Mouse (Mus musculus) limb, embryonic 14.5 days (tissue): ENCODE data around the gene Ddx28. TPM values are rescaled to one million over a fixed set of nuclear protein-coding genes. Genes with fewer than 3 reads are reported as not detected.

Experiments
- ATAC-seq: fragments of 200-750 bp; cut with Nextera tagmentation; 2 replicates; pipeline ENCODE4 v1.8.0; 2017; ENCODE audit warnings: low read depth, moderate number of reproducible peaks, moderate TSS enrichment; ENCODE audit not compliant: low FRiP score
- DNase-seq: peaks from one replicate; pipeline ENCODE4 v3.0.0-alpha.2; 2015; ENCODE audit warnings: low spot score
- H3K27ac ChIP-seq: fragments of 300-500 bp; sonication (generic); replicated peaks from 2 replicates; pipeline ENCODE4 v1.5.1; 2014; ENCODE audit warnings: low read depth, mild to moderate bottlenecking, low read length, moderate library complexity, mixed read lengths
- H3K27me3 ChIP-seq: fragments of 300-500 bp; sonication (generic); 2 replicates; pipeline ENCODE4 v1.6.1; 2014; ENCODE audit warnings: low read length, mixed read lengths; ENCODE audit not compliant: control insufficient read depth, insufficient read depth
- H3K36me3 ChIP-seq: fragments of 300-500 bp; sonication (generic); 2 replicates; pipeline ENCODE4 v1.6.1; 2014; ENCODE audit warnings: mild to moderate bottlenecking, low read length, moderate library complexity, mixed read lengths; ENCODE audit not compliant: control insufficient read depth, insufficient read depth
- H3K4me1 ChIP-seq: fragments of 300-500 bp; sonication (generic); 2 replicates; pipeline ENCODE4 v1.6.1; 2014; ENCODE audit warnings: antibody characterized with exemption, low read length, mixed read lengths; ENCODE audit not compliant: control insufficient read depth, insufficient read depth
- H3K4me2 ChIP-seq: fragments of 300-500 bp; sonication (generic); replicated peaks from 2 replicates; pipeline ENCODE4 v1.6.1; 2014; ENCODE audit warnings: low read depth, mild to moderate bottlenecking, low read length, moderate library complexity; ENCODE audit not compliant: severe bottlenecking
- H3K4me3 ChIP-seq: fragments of 300-500 bp; sonication (generic); replicated peaks from 2 replicates; pipeline ENCODE4 v1.5.1; 2014; ENCODE audit warnings: low read length
- H3K9ac ChIP-seq: fragments of 300-500 bp; sonication (generic); 2 replicates; pipeline ENCODE4 v1.6.1; 2014; ENCODE audit warnings: mild to moderate bottlenecking, low read depth, low read length, moderate library complexity; ENCODE audit not compliant: severe bottlenecking
- H3K9me3 ChIP-seq: fragments of 300-500 bp; sonication (generic); 2 replicates; pipeline ENCODE4 v1.6.1; 2016; ENCODE audit warnings: low read length; ENCODE audit not compliant: control insufficient read depth
- POLR2A ChIP-seq: fragments of 200-500 bp; IDR thresholded peaks from 2 replicates; pipeline ENCODE4 v1.8.0; 2012; ENCODE audit warnings: inconsistent platforms, mild to moderate bottlenecking, moderate library complexity, borderline replicate concordance; ENCODE audit not compliant: insufficient read depth, insufficient read length; ENCODE audit errors: extremely low read depth
- WGBS: fragments of 180-500 bp; shearing (Covaris S2); extraction: QIAGEN DNeasy Blood & Tissue Kit; methylation state at CpG from one replicate; pipeline ENCODE4 v1.1.7; 2014; 5-methylcytosine and 5-hydroxymethylcytosine counted together
- polyA plus RNA-seq, 2 experiments: library from polyadenylated mRNA; depleted of rRNA in 1 of 2; stranded (reverse) in 1 of 2; unstranded in 1 of 2; fragments of >200 nt; fragmentation: Nextera tagmentation in 1 of 2; extraction: Ambion mirVana in 1 of 2; gene quantifications; 2 replicates each; pipeline versions ENCODE4 v1.2.1 to v1.2.3; 2012 to 2014

Gene Ddx28
- polyA plus RNA-seq, 2 experiments, result 12.9 to 17.2 TPM

GRCm38 (mm10) chr8:106047854-106048630, 36.4 kb upstream of the Ddx28 start:
- Histone ChIP-seq H3K27me3 (no peaks in the 10 kb centered on the region), H3K27ac (no peak overlapping the region), H3K9ac (no peak overlapping the region), H3K4me1 (no peaks in the 10 kb centered on the region), H3K4me2 (no peak overlapping the region), H3K36me3 (peaks cover 28% of the 10 kb centered on the region), H3K9me3 (no peaks in the 10 kb centered on the region), H3K4me3 (no peak overlapping the region)
- ATAC-seq (no peak), DNase-seq (no peak)
- 82% methylated on average over 5 of the region's 5 CpGs for WGBS
- TF ChIP-seq POLR2A, result no peak

GRCm38 (mm10) chr8:106046872-106047559, 35.3 kb upstream of the Ddx28 start:
- Histone ChIP-seq H3K27ac (no peak overlapping the region), H3K4me2 (no peak overlapping the region), H3K4me3 (no peak overlapping the region), H3K36me3 (peaks cover 21% of the 10 kb centered on the region), H3K4me1 (no peaks in the 10 kb centered on the region), H3K9me3 (no peaks in the 10 kb centered on the region), H3K9ac (no peak overlapping the region), H3K27me3 (no peaks in the 10 kb centered on the region)
- no peak for TF ChIP-seq POLR2A
- DNase-seq (no peak), ATAC-seq (no peak)
- 84% methylated on average over 11 of the region's 11 CpGs for WGBS

GRCm38 (mm10) chr8:106044151-106044550, 32.5 kb upstream of the Ddx28 start:
- DNase-seq (peak; percentile 49), ATAC-seq (peak; percentile 83)
- H3K4me1 ChIP-seq, result no peaks in the 10 kb centered on the region
- no peak overlapping the region for H3K9ac ChIP-seq
- H3K4me2 ChIP-seq, result no peak overlapping the region
- H3K4me3 ChIP-seq, result no peak overlapping the region
- no peak for TF ChIP-seq POLR2A
- no peak overlapping the region for H3K27ac ChIP-seq
- no peaks in the 10 kb centered on the region for H3K9me3 ChIP-seq
- H3K27me3 ChIP-seq, result no peaks in the 10 kb centered on the region
- WGBS, result 78% methylated on average over 3 of the region's 3 CpGs
- peaks cover 15% of the 10 kb centered on the region for H3K36me3 ChIP-seq

GRCm38 (mm10) chr8:106043055-106043454, 31.4 kb upstream of the Ddx28 start:
- H3K4me3 ChIP-seq, result no peak overlapping the region
- ATAC-seq (0 out of 2 replicates have a peak, but pooled peaks have one; percentile 30), DNase-seq (peak; percentile 20)
- H3K4me1 ChIP-seq, result no peaks in the 10 kb centered on the region
- no peak overlapping the region for H3K27ac ChIP-seq
- H3K9me3 ChIP-seq, result no peaks in the 10 kb centered on the region
- WGBS, result 84% methylated on average over 2 of the region's 2 CpGs
- H3K27me3 ChIP-seq, result no peaks in the 10 kb centered on the region
- H3K9ac ChIP-seq, result no peak overlapping the region
- peaks cover 9% of the 10 kb centered on the region for H3K36me3 ChIP-seq
- TF ChIP-seq POLR2A, result no peak
- H3K4me2 ChIP-seq, result no peak overlapping the region

- Histone ChIP-seq H3K4me1 (no peaks in the 10 kb centered on the region), H3K27me3 (no peaks in the 10 kb centered on the region), H3K36me3 (peaks cover 19% of the 10 kb centered on the region), H3K9me3 (no peaks in the 10 kb centered on the region), H3K9ac (no peak overlapping the region), H3K4me2 (no peak overlapping the region), H3K4me3 (no peak overlapping the region), H3K27ac (no peak overlapping the region)
- 62% methylated on average over 4 of the region's 4 CpGs for WGBS
- TF ChIP-seq POLR2A, result no peak
- DNase-seq (no peak), ATAC-seq (no peak)
Observed at GRCm38 (mm10) chr8:106040218-106040617, 28.5 kb upstream of the Ddx28 start.
